Mouse (Mus musculus): ENCODE results near the gene Stap2. TPM values are rescaled to one million over a fixed set of nuclear protein-coding genes. Genes with fewer than 3 reads are reported as not detected.

The Stap2 gene
- polyA plus RNA-seq, 1 experiment from 2014 or later: 5.0 TPM

DNA sequence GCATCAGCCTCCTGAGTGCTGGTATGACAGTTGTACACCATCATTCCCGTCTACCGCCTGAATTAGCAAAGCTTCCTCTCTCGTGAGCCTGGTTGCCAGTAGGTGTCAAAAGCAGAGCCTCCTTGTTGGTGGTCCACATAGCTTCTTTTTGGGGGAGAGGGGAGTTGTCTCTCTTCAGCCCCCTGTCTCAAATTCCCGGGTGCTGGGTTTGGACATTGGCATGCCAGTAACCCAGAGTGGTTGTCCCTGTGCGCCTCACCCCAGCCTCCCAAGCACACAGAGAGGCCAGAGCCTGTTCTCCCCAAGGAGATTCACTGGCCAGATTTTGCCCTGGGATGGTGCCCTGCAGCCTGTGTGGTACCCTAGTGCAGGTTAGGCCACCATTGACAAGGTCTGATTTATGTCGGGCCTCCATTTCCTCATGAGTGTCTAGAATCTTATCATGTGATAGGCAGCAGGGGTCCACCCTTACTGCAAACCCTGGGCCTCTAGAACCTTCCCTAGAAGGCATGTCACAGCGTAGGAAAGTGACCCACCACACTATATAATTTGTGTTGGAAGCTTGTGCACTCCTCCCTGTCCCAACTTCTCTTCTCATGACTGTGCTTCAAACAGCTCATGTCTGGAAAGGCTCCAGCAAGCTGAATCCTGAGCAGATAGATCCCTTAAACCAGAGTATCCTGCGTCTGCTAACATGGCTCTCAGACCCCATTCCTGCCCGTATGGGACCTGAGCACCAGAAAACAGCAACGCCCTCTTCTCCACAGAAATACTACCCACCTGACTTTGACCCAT lies 45.2 kb downstream of the Stap2 start:
- H3K4me2 ChIP-seq (ENCODE audit: low read length): peak overlapping the region; percentile 64

DNA sequence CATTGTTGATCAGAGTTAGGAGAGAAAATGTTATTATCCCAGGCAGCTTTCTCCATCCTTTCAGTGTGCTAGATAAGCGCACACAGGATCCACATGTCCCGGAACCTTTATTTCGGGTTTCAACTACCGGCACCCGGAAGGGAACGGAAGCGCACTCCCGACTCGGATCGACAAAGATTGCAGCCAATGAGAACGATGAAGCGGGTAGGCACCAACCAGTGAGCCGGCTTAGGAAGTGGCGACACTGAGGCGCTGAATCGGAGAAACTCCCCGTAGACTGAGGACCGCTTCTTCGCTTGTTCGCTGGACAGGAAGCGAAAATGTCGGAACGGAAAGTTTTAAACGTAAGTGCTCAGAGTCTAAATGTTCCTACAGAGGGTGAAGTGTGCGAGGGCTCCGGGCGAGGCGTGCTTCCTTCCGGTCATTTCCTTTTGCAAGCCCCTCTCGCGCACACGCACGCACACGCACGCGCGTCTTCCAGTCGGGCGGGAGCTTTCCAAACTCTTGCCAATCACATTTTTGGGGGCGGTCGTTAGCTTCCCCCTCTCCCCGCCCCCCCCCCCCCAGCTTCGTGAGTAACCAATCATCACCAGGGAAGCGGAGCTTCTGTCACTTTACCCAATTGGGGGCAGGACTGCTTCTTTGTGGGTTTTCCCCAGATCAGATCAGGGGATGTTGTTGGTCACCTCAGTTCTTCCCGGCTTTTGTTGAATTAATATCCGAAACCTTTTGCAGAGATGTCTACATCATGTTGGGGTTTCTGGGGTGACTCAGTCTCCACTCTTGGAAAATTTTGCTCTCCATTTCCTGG lies 46.3 kb downstream of the Stap2 start, which contains the start of gene Yju2:
Yju2 (plus strand) TSS at position 182 of the 811 bp plus-strand sequence.
- peaks cover 17% of the 10 kb centered on the region for H3K4me1 ChIP-seq (ENCODE audit: control insufficient read depth, insufficient read depth, low read length)
- no peaks in the 10 kb centered on the region for H3K27me3 ChIP-seq (replicated peaks; ENCODE audit: control insufficient read depth, insufficient read depth, low read length)
- peak within 1 kb of the TSS; percentile 93 for H3K27ac ChIP-seq (ENCODE audit: low read depth, low read length)
- ATAC-seq (peak; percentile 92), DNase-seq (ENCODE audit: low spot score) (peak; percentile 98)
- H3K4me2 ChIP-seq (ENCODE audit: low read length): peak within 1 kb of the TSS; percentile 64
- H3K4me3 ChIP-seq (ENCODE audit: low read depth, low read length): peak within 1 kb of the TSS; percentile 51
- H3K9ac ChIP-seq (ENCODE audit: low read length): peak within 1 kb of the TSS; percentile 62
- WGBS: under 1% methylated on average over 45 of the region's 46 CpGs
- H3K9me3 ChIP-seq (replicated peaks; ENCODE audit: control insufficient read depth, low read length): no peaks in the 10 kb centered on the region
- H3K36me3 ChIP-seq (ENCODE audit: control insufficient read depth, insufficient read depth, low read length): peaks cover 21% of the 10 kb centered on the region

More for the DNA sequence above, 45.2 kb downstream of the Stap2 start:
- Histone ChIP-seq H3K9ac (ENCODE audit: low read length) (peak overlapping the region; percentile 62), H3K9me3 (replicated peaks; ENCODE audit: control insufficient read depth, low read length) (no peaks in the 10 kb centered on the region), H3K27ac (ENCODE audit: low read depth, low read length) (peak overlapping the region; percentile 16), H3K27me3 (replicated peaks; ENCODE audit: control insufficient read depth, insufficient read depth, low read length) (no peaks in the 10 kb centered on the region), H3K36me3 (ENCODE audit: control insufficient read depth, insufficient read depth, low read length) (peaks cover 29% of the 10 kb centered on the region), H3K4me1 (ENCODE audit: control insufficient read depth, insufficient read depth, low read length) (peaks cover 17% of the 10 kb centered on the region), H3K4me3 (ENCODE audit: low read depth, low read length) (peak overlapping the region; percentile 51)
- DNase-seq (ENCODE audit: low spot score) (no peak), ATAC-seq (no peak)
- 74% methylated on average over 10 of the region's 10 CpGs for WGBS

DNA sequence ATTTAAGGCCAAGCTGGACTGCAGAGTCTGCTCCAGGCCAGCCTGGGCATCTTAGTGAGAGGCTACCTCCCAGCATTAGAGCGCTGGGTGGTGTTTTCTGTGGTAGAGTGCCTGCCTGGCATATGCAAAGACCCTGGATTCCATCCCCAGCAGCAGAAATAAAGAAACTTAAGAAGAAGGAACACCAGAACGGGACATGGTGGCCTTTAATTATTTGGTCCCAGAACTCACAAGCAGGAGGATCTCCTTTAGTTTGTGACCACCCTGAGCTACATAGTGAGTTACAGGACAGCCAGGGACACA lies 46.8 kb downstream of the Stap2 start:
- WGBS: 26% methylated on average over 2 of the region's 2 CpGs
- no peak for DNase-seq (ENCODE audit: low spot score)
- Histone ChIP-seq H3K27ac (ENCODE audit: low read depth, low read length) (peak overlapping the region; percentile 93), H3K9me3 (replicated peaks; ENCODE audit: control insufficient read depth, low read length) (no peaks in the 10 kb centered on the region), H3K4me3 (ENCODE audit: low read depth, low read length) (peak overlapping the region; percentile 51), H3K27me3 (replicated peaks; ENCODE audit: control insufficient read depth, insufficient read depth, low read length) (no peaks in the 10 kb centered on the region), H3K9ac (ENCODE audit: low read length) (peak overlapping the region; percentile 62), H3K36me3 (ENCODE audit: control insufficient read depth, insufficient read depth, low read length) (peaks cover 16% of the 10 kb centered on the region), H3K4me1 (ENCODE audit: control insufficient read depth, insufficient read depth, low read length) (peaks cover 17% of the 10 kb centered on the region), H3K4me2 (ENCODE audit: low read length) (peak overlapping the region; percentile 64)
- ATAC-seq: no peak

DNA sequence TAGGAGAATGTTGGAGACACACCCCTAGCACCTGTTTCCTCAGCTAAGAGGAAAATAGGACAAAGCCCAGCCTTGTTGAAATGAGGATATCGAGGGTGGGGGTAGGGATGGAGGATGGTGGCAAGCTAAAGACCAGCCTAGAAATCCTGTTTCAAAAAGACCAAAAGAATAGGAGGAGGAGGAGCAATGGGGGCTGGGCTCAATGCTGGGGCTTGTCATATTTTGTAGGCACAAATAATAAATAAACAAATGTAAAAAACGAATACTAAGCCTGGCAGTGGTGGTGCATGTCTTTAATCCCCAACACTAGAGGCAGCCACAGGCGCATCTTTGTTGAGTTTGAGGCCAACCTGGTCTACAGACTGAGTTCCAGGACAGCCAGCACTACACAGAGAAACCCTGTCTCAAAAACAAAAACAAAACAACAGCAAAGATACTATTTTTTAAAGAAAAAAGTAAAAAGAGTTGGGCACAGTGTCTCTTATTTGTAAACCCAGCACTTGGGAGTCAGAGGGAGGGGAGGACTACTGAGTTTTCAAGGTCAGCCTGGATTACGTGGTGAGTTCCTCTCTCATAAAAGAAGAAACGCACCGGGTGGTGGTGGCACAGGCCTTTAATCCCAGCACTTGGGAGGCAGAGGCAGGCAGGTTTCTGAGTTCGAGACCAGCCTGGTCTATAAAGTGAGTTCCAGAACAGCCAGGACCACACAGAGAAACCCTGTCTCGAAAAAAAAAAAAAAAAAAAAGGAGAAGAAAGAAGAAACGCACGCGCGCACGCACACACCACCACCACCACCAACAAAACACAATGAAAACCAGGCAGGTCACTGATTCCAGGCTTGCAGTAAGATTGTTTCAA lies 47.4 kb downstream of the Stap2 start:
- Histone ChIP-seq H3K9me3 (replicated peaks; ENCODE audit: control insufficient read depth, low read length) (no peaks in the 10 kb centered on the region), H3K4me1 (ENCODE audit: control insufficient read depth, insufficient read depth, low read length) (peaks cover 17% of the 10 kb centered on the region), H3K4me3 (ENCODE audit: low read depth, low read length) (peak overlapping the region; percentile 51), H3K27ac (ENCODE audit: low read depth, low read length) (peak overlapping the region; percentile 93; the same call in 1 of the 2 replicates), H3K9ac (ENCODE audit: low read length) (peak overlapping the region; percentile 62), H3K36me3 (ENCODE audit: control insufficient read depth, insufficient read depth, low read length) (peaks cover 16% of the 10 kb centered on the region), H3K27me3 (replicated peaks; ENCODE audit: control insufficient read depth, insufficient read depth, low read length) (no peaks in the 10 kb centered on the region), H3K4me2 (ENCODE audit: low read length) (peak overlapping the region; percentile 64)
- DNase-seq (ENCODE audit: low spot score) (no peak), ATAC-seq (no peak)
- 83% methylated on average over 13 of the region's 13 CpGs for WGBS

DNA sequence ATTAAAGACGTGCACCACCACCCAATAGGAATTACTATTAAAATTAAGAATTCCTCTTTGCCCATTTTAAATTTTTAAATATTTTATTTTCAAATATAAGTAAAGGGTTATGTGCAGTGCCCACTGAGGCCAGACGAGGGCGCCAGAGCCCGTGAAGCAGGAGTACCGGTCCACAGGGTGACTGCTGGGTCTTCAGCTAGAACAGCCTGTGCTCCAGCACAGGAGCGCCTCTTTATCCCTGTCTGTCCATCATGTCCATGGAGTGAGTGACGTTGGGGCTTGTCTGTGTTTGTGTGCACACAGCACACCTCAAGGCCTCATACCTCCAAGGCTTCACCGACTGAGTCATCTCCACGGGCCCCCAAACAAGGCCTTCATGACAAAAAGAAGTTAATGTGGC lies 48.2 kb downstream of the Stap2 start:
- Histone ChIP-seq H3K9me3 (replicated peaks; ENCODE audit: control insufficient read depth, low read length) (no peaks in the 10 kb centered on the region), H3K4me2 (ENCODE audit: low read length) (peak overlapping the region; percentile 72; the same call in 1 of the 2 replicates), H3K27me3 (replicated peaks; ENCODE audit: control insufficient read depth, insufficient read depth, low read length) (no peaks in the 10 kb centered on the region), H3K4me3 (ENCODE audit: low read depth, low read length) (no peak overlapping the region), H3K36me3 (ENCODE audit: control insufficient read depth, insufficient read depth, low read length) (peaks cover 13% of the 10 kb centered on the region), H3K9ac (ENCODE audit: low read length) (no peak overlapping the region), H3K27ac (ENCODE audit: low read depth, low read length) (no peak overlapping the region), H3K4me1 (ENCODE audit: control insufficient read depth, insufficient read depth, low read length) (peaks cover 17% of the 10 kb centered on the region)
- WGBS: 13% methylated on average over 9 of the region's 9 CpGs
- DNase-seq (ENCODE audit: low spot score) (peak; percentile 82), ATAC-seq (peak; percentile 18; the same call in 1 of the 2 replicates)

DNA sequence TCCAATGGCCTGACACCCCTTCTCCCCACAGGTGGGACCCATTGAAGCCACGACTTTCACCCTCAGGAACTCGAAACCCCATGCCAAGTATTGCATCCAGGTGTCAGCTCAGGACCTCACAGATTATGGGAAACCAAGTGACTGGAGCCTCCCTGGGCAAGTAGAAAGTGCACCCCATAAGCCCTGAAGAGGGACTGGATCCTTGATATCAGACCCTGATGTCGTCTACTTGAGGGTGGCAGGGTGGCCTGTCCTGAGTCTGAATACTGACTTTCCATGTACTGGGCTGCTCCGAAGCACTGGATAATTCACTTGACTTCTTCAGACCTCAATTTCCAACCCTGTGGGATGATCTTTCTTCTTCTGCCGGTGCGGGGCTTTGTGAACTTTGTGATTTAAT lies 48.8 kb downstream of the Stap2 start:
- 38% methylated on average over 6 of the region's 6 CpGs for WGBS
- H3K27ac ChIP-seq (ENCODE audit: low read depth, low read length): no peak overlapping the region; the same call in 1 of the 2 replicates
- H3K9ac ChIP-seq (ENCODE audit: low read length): peak overlapping the region; percentile 65

DNA sequence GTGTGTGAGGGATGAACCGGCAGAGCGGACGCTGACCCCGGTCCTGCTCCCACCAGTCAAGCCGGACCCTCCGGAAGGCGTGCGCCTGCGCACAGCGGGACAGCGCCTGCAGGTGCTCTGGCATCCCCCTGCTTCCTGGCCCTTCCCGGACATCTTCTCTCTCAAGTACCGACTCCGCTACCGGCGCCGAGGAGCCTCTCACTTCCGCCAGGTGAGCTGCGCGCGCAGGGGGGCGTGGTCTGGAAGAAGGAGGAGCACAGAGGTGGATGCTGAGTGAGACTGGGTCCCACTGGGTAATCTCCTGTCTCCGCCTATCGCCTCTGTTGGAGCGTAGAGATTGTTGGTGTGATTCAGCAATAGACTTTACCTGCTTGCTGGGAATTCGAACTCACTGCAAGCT lies 49.3 kb downstream of the Stap2 start:
- H3K27me3 ChIP-seq (replicated peaks; ENCODE audit: control insufficient read depth, insufficient read depth, low read length): no peaks in the 10 kb centered on the region
- H3K4me1 ChIP-seq (ENCODE audit: control insufficient read depth, insufficient read depth, low read length): peaks cover 17% of the 10 kb centered on the region
- peak; percentile 80 for DNase-seq (ENCODE audit: low spot score)
- peaks cover 4% of the 10 kb centered on the region; the same call in 1 of the 2 replicates for H3K36me3 ChIP-seq (ENCODE audit: control insufficient read depth, insufficient read depth, low read length)
- H3K4me2 ChIP-seq (ENCODE audit: low read length): peak overlapping the region; percentile 72
- peak overlapping the region; percentile 44 for H3K4me3 ChIP-seq (ENCODE audit: low read depth, low read length)
- H3K9me3 ChIP-seq (replicated peaks; ENCODE audit: control insufficient read depth, low read length): no peaks in the 10 kb centered on the region
- H3K9ac ChIP-seq (ENCODE audit: low read length): peak overlapping the region; percentile 65
- WGBS: under 1% methylated on average over 26 of the region's 26 CpGs
- ATAC-seq: peak; percentile 24; the same call in 1 of the 2 replicates
- no peak overlapping the region; the same call in 1 of the 2 replicates for H3K27ac ChIP-seq (ENCODE audit: low read depth, low read length)

More for the DNA sequence above, 48.8 kb downstream of the Stap2 start:
- Histone ChIP-seq H3K4me3 (ENCODE audit: low read depth, low read length) (peak overlapping the region; percentile 44), H3K9me3 (replicated peaks; ENCODE audit: control insufficient read depth, low read length) (no peaks in the 10 kb centered on the region), H3K4me1 (ENCODE audit: control insufficient read depth, insufficient read depth, low read length) (peaks cover 17% of the 10 kb centered on the region), H3K36me3 (ENCODE audit: control insufficient read depth, insufficient read depth, low read length) (peaks cover 7% of the 10 kb centered on the region), H3K4me2 (ENCODE audit: low read length) (peak overlapping the region; percentile 72), H3K27me3 (replicated peaks; ENCODE audit: control insufficient read depth, insufficient read depth, low read length) (no peaks in the 10 kb centered on the region)
- ATAC-seq (no peak), DNase-seq (ENCODE audit: low spot score) (no peak)

DNA sequence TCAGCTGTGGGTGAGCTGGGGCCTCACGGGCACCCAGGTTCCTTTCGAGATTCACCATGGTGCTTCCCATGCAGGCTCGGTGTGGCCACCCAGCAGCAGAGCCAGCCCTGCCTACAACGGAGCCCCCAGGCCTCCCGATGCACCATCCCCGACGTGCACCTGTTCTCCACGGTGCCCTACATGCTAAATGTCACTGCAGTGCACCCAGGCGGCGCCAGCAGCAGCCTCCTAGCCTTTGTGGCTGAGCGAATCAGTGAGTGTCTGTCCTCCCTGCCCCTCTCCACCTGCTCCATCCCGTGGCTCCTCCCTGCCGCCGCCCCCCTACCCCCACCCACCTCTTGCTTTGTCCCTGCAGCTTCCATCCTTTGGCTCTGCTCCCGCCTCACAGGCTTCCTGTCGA lies 51.2 kb downstream of the Stap2 start:
- no peak for ATAC-seq
- Histone ChIP-seq H3K27me3 (replicated peaks; ENCODE audit: control insufficient read depth, insufficient read depth, low read length) (no peaks in the 10 kb centered on the region), H3K4me1 (ENCODE audit: control insufficient read depth, insufficient read depth, low read length) (peaks cover 12% of the 10 kb centered on the region; the same call in 1 of the 2 replicates), H3K27ac (ENCODE audit: low read depth, low read length) (no peak overlapping the region), H3K36me3 (ENCODE audit: control insufficient read depth, insufficient read depth, low read length) (no peaks in the 10 kb centered on the region), H3K4me2 (ENCODE audit: low read length) (no peak overlapping the region), H3K4me3 (ENCODE audit: low read depth, low read length) (no peak overlapping the region), H3K9me3 (replicated peaks; ENCODE audit: control insufficient read depth, low read length) (no peaks in the 10 kb centered on the region), H3K9ac (ENCODE audit: low read length) (no peak overlapping the region)
- no peak for DNase-seq (ENCODE audit: low spot score)
- WGBS: 40% methylated on average over 16 of the region's 16 CpGs

Data from forebrain, embryonic 14.5 days (tissue).